Mouse (Mus musculus) myocyte (in vitro differentiated cells): Measurements from ENCODE around the gene Peak1. TPM values are rescaled to one million over a fixed set of nuclear protein-coding genes. Genes with fewer than 3 reads are reported as not detected.
"Not testable (repeated sequence)": the region's sequence is repeated elsewhere in the genome, so short reads cannot be mapped to it uniquely, and the experiment has no call there.

Experiments used
- H3K27me3 ChIP-seq: one replicate; pipeline ENCODE4 v1.6.1; 2011; ENCODE audit not compliant: control insufficient read depth, insufficient read depth, insufficient read length
- H3K36me3 ChIP-seq: one replicate; pipeline ENCODE4 v1.6.1; 2011; ENCODE audit not compliant: control insufficient read depth, insufficient read depth
- H3K4me2 ChIP-seq: one replicate; pipeline ENCODE4 v1.6.1; 2011; ENCODE audit warnings: low read depth, control low read depth
- H3K4me3 ChIP-seq: one replicate; pipeline ENCODE4 v1.5.1; 2011; ENCODE audit warnings: mild to moderate bottlenecking, control low read depth, moderate library complexity
- H3K79me2 ChIP-seq: one replicate; pipeline ENCODE4 v1.6.1; 2011; ENCODE audit not compliant: control insufficient read depth, insufficient read depth
- H3ac ChIP-seq: one replicate; pipeline ENCODE4 v1.6.1; 2011; ENCODE audit not compliant: control insufficient read depth, insufficient read length
- CEBPB ChIP-seq: IDR thresholded peaks from 2 replicates; pipeline ENCODE4 v1.6.1; 2011; ENCODE audit warnings: mild to moderate bottlenecking, moderate library complexity; ENCODE audit not compliant: poor library complexity, insufficient read depth, severe bottlenecking
- E2F4 ChIP-seq: IDR thresholded peaks from one replicate; pipeline ENCODE4 v1.6.1; 2011; ENCODE audit warnings: mild to moderate bottlenecking, control low read depth, moderate library complexity; ENCODE audit not compliant: insufficient read depth
- MAX ChIP-seq: IDR thresholded peaks from one replicate; pipeline ENCODE4 v1.6.1; 2011; ENCODE audit warnings: low read depth, mild to moderate bottlenecking, control low read depth
- MYOD1 ChIP-seq, 3 experiments: IDR thresholded peaks; one replicate each; pipeline ENCODE4 v1.6.1; 2011; ENCODE audit warnings: control low read depth in 2 of 3, low read depth in 2 of 3, mild to moderate bottlenecking in 2 of 3, moderate library complexity in 1 of 3; ENCODE audit not compliant: insufficient read length in 2 of 3, control insufficient read depth in 1 of 3
- MYOG ChIP-seq, 3 experiments: IDR thresholded peaks; one replicate each; pipeline ENCODE4 v1.6.1; 2011; ENCODE audit warnings: control low read depth in 2 of 3, low read depth in 2 of 3, mild to moderate bottlenecking in 2 of 3; ENCODE audit not compliant: insufficient read length in 2 of 3, control insufficient read depth in 1 of 3, insufficient read depth in 1 of 3
- POLR2A ChIP-seq: IDR thresholded peaks from one replicate; pipeline ENCODE4 v1.6.1; 2011; ENCODE audit warnings: low read depth, mild to moderate bottlenecking, control low read depth, moderate library complexity; ENCODE audit not compliant: insufficient read length
- POLR2AphosphoS2 ChIP-seq: IDR thresholded peaks from one replicate; pipeline ENCODE4 v1.6.1; 2011; ENCODE audit warnings: low read depth, control low read depth; ENCODE audit not compliant: insufficient read length
- REST ChIP-seq: IDR thresholded peaks from one replicate; pipeline ENCODE4 v1.6.1; 2011; ENCODE audit warnings: mild to moderate bottlenecking, control low read depth, moderate library complexity; ENCODE audit not compliant: insufficient read depth, insufficient read length
- SRF ChIP-seq: IDR thresholded peaks from one replicate; pipeline ENCODE4 v1.6.1; 2011; ENCODE audit warnings: low read depth; ENCODE audit not compliant: control insufficient read depth, insufficient read length
- TCF12 ChIP-seq: IDR thresholded peaks from one replicate; pipeline ENCODE4 v1.6.1; 2011; ENCODE audit warnings: mild to moderate bottlenecking, control low read depth; ENCODE audit not compliant: poor library complexity, insufficient read depth, severe bottlenecking
- TCF3 ChIP-seq: IDR thresholded peaks from one replicate; pipeline ENCODE4 v1.6.1; 2011; ENCODE audit warnings: low read depth, control low read depth; ENCODE audit not compliant: insufficient read length
- USF1 ChIP-seq: IDR thresholded peaks from one replicate; pipeline ENCODE4 v1.6.1; 2011; ENCODE audit warnings: low read depth, mild to moderate bottlenecking, control low read depth, moderate library complexity
- polyA plus RNA-seq: library from polyadenylated mRNA; unstranded; fragments of >200 nt; fragmentation: generic; extraction: Trizol; gene quantifications from one replicate; pipeline ENCODE4 v1.2.1, GENCODE M21; 2012; ENCODE audit warnings: missing spikeins

Peak1 gene
- polyA plus RNA-seq, 1 experiment: 13.3 TPM

DNA sequence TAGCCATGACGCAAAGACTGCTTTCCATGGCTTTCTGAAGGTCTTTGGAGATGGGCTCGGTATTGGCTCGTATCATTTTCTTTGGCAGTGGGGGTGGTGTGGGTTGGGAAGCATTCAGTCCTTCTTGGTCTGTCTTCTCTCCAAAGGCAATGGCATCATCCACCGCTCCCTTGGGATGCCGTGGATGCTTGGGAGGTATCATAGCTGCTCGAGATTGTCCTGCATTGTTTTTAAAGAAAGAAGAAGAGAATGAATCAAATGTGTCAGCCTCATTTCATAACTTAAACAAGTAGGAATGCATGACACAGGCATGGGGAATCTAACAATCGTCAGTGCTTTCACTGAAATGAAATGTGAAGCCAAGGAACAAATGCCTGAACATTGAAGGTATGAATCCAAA lies 190.2 kb downstream of the Peak1 start:
- Histone ChIP-seq H3K27me3 (no peaks in the 10 kb centered on the region), H3ac (no peak overlapping the region), H3K4me2 (no peak overlapping the region), H3K79me2 (peaks cover 6% of the 10 kb centered on the region), H3K36me3 (peaks cover 21% of the 10 kb centered on the region), H3K4me3 (no peak overlapping the region)
- TF ChIP-seq TCF3: no peak
- no peak for TF ChIP-seq POLR2AphosphoS2
- TF ChIP-seq TCF12: no peak
- no peak for TF ChIP-seq E2F4
- TF ChIP-seq MAX: no peak
- no peak for TF ChIP-seq USF1
- no peak for TF ChIP-seq MYOD1 (IDR thresholded peaks at IDR 0.05; ENCODE audit: control insufficient read depth in 1 of 3, insufficient read length in 2 of 3, low read depth in 2 of 3)
- TF ChIP-seq REST: no peak
- no peak for TF ChIP-seq SRF
- TF ChIP-seq CEBPB: no peak
- TF ChIP-seq MYOG (IDR thresholded peaks at IDR 0.05; ENCODE audit: control insufficient read depth in 1 of 3, insufficient read depth in 1 of 3, insufficient read length in 2 of 3, low read depth in 2 of 3): no peak
- no peak for TF ChIP-seq POLR2A

DNA sequence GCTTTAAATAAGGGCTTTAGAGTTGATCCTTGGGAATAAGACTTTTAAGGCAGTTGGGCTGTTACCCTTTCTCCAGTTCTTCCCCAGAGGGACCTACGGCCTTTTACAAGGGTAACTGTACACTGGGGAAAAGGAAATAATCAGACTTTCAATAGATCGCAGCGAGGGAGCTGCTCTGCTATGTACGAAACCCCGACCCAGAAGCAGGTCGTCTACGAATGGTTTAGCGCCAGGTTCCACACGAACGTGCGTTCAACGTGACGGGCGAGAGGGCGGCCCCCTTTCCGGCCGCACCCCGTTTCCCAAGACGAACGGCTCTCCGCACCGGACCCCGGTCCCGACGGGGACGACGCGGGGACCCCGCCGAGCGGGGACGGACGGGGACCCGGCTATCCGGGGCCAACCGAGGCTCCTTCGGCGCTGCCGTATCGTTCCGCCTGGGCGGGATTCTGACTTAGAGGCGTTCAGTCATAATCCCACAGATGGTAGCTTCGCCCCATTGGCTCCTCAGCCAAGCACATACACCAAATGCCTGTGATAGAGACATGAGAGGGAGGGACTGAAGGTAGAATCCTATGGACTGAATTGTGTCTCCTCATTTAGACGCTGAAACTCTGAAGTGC lies 194.3 kb downstream of the Peak1 start:
- H3K36me3 ChIP-seq: peaks cover 21% of the 10 kb centered on the region
- H3K27me3 ChIP-seq, H3K4me2 ChIP-seq, H3K79me2 ChIP-seq, H3ac ChIP-seq, H3K4me3 ChIP-seq: not testable (repeated sequence)

DNA sequence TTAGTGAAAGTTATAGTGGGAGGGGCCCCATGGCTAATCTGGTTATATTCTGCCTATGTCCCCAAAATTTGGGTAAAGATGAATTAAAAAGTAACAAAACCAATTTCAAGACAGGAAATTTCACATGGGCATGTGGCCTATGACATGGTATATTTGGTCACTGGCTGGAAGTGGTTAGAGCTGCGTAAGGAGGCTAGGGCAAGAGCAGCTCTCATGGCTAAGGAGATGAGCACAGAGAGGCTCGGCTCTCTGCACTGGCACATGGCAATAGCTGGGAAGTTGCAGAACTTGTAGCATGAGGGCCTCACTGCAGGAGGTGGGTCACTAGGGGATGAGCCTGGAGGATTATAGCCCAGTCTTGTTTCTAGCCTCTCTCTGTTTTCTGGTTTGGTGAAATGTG lies 199.0 kb downstream of the Peak1 start:
- Histone ChIP-seq H3K4me3 (no peak overlapping the region), H3K27me3 (no peaks in the 10 kb centered on the region), H3K79me2 (no peaks in the 10 kb centered on the region), H3K4me2 (no peak overlapping the region), H3K36me3 (no peaks in the 10 kb centered on the region), H3ac (no peak overlapping the region)
- TF ChIP-seq MYOD1 (IDR thresholded peaks at IDR 0.05; ENCODE audit: control insufficient read depth in 1 of 3, insufficient read length in 2 of 3, low read depth in 2 of 3) (no peak), TCF3 (no peak), USF1 (no peak), SRF (no peak), MAX (no peak), TCF12 (no peak), REST (no peak), POLR2A (no peak), POLR2AphosphoS2 (no peak), CEBPB (no peak), MYOG (IDR thresholded peaks at IDR 0.05; ENCODE audit: control insufficient read depth in 1 of 3, insufficient read depth in 1 of 3, insufficient read length in 2 of 3, low read depth in 2 of 3) (no peak), E2F4 (no peak)

DNA sequence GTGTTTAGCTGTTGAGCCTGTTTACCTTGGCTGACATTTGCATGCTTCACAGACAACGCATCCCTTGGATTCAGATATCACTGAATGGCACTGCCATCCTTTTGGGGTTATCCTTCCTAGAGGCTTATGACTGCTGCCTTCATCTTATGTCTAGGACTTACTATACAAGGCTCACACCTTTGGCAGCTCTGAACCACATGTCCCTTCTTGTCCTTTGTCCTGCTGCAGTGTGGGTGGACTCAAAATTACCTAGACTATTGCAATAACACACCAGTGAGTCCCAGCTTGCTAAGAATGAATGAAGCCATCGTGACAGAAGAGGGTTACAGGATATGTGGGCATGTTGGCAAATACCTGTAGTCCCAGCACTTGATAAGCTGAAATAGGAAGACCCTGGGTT lies 199.8 kb downstream of the Peak1 start:
- no peak overlapping the region for H3K4me3 ChIP-seq
- H3K79me2 ChIP-seq: no peaks in the 10 kb centered on the region
- no peaks in the 10 kb centered on the region for H3K27me3 ChIP-seq
- no peaks in the 10 kb centered on the region for H3K36me3 ChIP-seq
- TF ChIP-seq POLR2A: no peak
- TF ChIP-seq POLR2AphosphoS2: no peak
- no peak for TF ChIP-seq E2F4
- no peak for TF ChIP-seq TCF3
- TF ChIP-seq MYOD1 (IDR thresholded peaks at IDR 0.05; ENCODE audit: control insufficient read depth in 1 of 3, insufficient read length in 2 of 3, low read depth in 2 of 3): no peak
- no peak for TF ChIP-seq REST
- no peak for TF ChIP-seq SRF
- no peak for TF ChIP-seq CEBPB
- TF ChIP-seq USF1: no peak
- no peak for TF ChIP-seq MYOG (IDR thresholded peaks at IDR 0.05; ENCODE audit: control insufficient read depth in 1 of 3, insufficient read depth in 1 of 3, insufficient read length in 2 of 3, low read depth in 2 of 3)
- H3ac ChIP-seq: no peak overlapping the region
- no peak overlapping the region for H3K4me2 ChIP-seq

DNA sequence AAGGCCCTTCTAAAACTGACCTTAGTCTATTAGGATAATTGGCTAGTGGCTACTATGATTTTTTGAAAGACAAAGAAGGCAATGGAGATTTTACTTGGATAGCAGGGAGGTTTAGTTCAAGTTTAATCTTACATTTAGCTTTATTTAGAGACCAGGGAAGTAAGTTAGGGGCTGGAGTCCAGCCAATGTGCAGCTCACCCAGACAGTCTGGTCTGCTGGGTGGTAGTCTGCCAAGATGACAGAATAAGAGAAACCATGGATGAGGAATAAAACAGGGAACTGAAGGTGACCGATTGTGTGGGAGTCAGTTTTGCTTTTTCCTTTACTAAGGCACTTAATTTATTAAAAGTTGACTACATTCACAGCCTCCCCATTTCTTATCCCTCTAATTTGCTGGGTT lies 200.5 kb downstream of the Peak1 start:
- TF ChIP-seq E2F4 (no peak), SRF (no peak), REST (no peak), MYOG (IDR thresholded peaks at IDR 0.05; ENCODE audit: control insufficient read depth in 1 of 3, insufficient read depth in 1 of 3, insufficient read length in 2 of 3, low read depth in 2 of 3) (no peak), USF1 (no peak), POLR2AphosphoS2 (no peak), MAX (no peak), CEBPB (no peak), POLR2A (no peak), MYOD1 (IDR thresholded peaks at IDR 0.05; ENCODE audit: control insufficient read depth in 1 of 3, insufficient read length in 2 of 3, low read depth in 2 of 3) (no peak), TCF3 (no peak), TCF12 (no peak)
- no peaks in the 10 kb centered on the region for H3K79me2 ChIP-seq
- peak overlapping the region; percentile 7 for H3K4me2 ChIP-seq
- H3K4me3 ChIP-seq: no peak overlapping the region
- H3K36me3 ChIP-seq: no peaks in the 10 kb centered on the region
- no peaks in the 10 kb centered on the region for H3K27me3 ChIP-seq
- no peak overlapping the region for H3ac ChIP-seq
